ENCODE assay signal across 21 mouse cellular contexts in the genomic region with DNA sequence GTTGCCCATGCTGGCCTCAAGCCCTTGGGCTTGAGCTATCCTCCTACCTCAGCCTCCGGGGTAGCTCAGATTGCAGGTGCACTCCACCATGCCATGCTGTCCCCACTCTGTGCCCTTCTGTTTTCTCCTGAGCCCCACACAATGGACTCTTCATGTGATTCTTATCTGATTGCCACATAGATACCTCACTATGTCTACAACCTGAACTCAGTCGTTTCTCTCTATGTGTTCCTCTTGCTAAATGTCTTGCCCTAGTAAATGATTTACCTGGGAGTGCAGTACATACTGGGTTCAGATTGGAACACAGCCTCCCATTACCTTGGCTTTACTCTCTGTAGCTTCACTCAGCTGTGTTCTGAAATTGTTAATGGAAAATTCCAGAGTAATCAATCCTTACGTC. TPM values are rescaled to one million over a fixed set of nuclear protein-coding genes. Genes with fewer than 3 reads are reported as not detected.
DNase-seq lines count a peak whose midpoint lies in the region; ATAC-seq and TF ChIP-seq lines count a peak whose summit lies in the region.
"Had no signal": no experiment of that assay in that cellular context is flagged by ENCODE, and none has a peak within 500 bp of the region (broad histone marks: within the 10 kb centered on the region; RNA-seq: fewer than 3 reads in every experiment).

No protein-coding gene starts in this region.

- peaks cover 4% of the 10 kb centered on the region; the same call in 1 of the 2 replicates for H3K36me3 ChIP-seq in lung, postnatal 0 days (ENCODE audit: insufficient read depth, low read length)
- H3K36me3 ChIP-seq in liver, embryonic 12.5 days, result peaks cover 15% of the 10 kb centered on the region; the same call in 1 of the 2 replicates
- H3K36me3 ChIP-seq in stomach, embryonic 16.5 days (ENCODE audit: control insufficient read depth, insufficient read depth, low read length), result peaks cover 8% of the 10 kb centered on the region; the same call in 1 of the 2 replicates

- H3K9me3 ChIP-seq in lung, postnatal 0 days (ENCODE audit: low read length), result no peaks in the 10 kb centered on the region
- H3K9me3 ChIP-seq in liver, embryonic 12.5 days (replicated peaks), result no peaks in the 10 kb centered on the region
- H3K9me3 ChIP-seq in stomach, embryonic 16.5 days (replicated peaks; ENCODE audit: control insufficient read depth, low read length), result no peaks in the 10 kb centered on the region
- H3K9me3 ChIP-seq: embryonic facial prominence, embryonic 12.5 days; forebrain, embryonic 13.5 days; heart, embryonic 15.5 days had no signal

- WGBS in lung, postnatal 0 days, result 64% methylated on average over 3 of the region's 3 CpGs
- 64% methylated on average over 3 of the region's 3 CpGs for WGBS in liver, embryonic 12.5 days (ENCODE audit: insufficient replicate concordance)
- WGBS in stomach, embryonic 16.5 days, result 66% methylated on average over 3 of the region's 3 CpGs

- peak; percentile 71 for ATAC-seq in lung, postnatal 0 days
- ATAC-seq in liver, embryonic 12.5 days, result peak; percentile 70
- peak; percentile 44; the same call in 1 of the 2 replicates for ATAC-seq in stomach, embryonic 16.5 days (ENCODE audit: insufficient read depth, low FRiP score)
- ATAC-seq: forebrain, embryonic 13.5 days; hindbrain, embryonic 16.5 days; midbrain, embryonic 16.5 days had no signal

- intact Hi-C loops in left cerebral cortex, postnatal 14 days (cut with DNase I), result loop anchor here (10.0 kb wide), 1 partner anchor 290 kb away; the partner anchor contains the start of gene Slc22a23

- no peak for TF ChIP-seq EP300 in lung, postnatal 0 days (IDR thresholded peaks at IDR 0.05)

- H3K9ac ChIP-seq in lung, postnatal 0 days (replicated peaks; ENCODE audit: low read depth), result no peak overlapping the region
- no peak overlapping the region for H3K9ac ChIP-seq in liver, embryonic 12.5 days
- no peak overlapping the region for H3K9ac ChIP-seq in stomach, embryonic 16.5 days (ENCODE audit: low read length)
- H3K9ac ChIP-seq: embryonic facial prominence, embryonic 12.5 days; forebrain, embryonic 13.5 days; heart, embryonic 15.5 days had no signal

- no peaks in the 10 kb centered on the region for H3K27me3 ChIP-seq in lung, postnatal 0 days (replicated peaks; ENCODE audit: insufficient read depth, low read length)
- no peaks in the 10 kb centered on the region for H3K27me3 ChIP-seq in liver, embryonic 12.5 days (replicated peaks)
- no peaks in the 10 kb centered on the region for H3K27me3 ChIP-seq in stomach, embryonic 16.5 days (ENCODE audit: control insufficient read depth, insufficient read depth, low read length)
- H3K27me3 ChIP-seq: embryonic facial prominence, embryonic 12.5 days; forebrain, embryonic 13.5 days; heart, embryonic 15.5 days had no signal

- peak; percentile 24 for DNase-seq in kidney, adult 11 months
- DNase-seq in kidney, adult 18-20 months, result no peak
- DNase-seq in lung, postnatal 0 days (ENCODE audit: low spot score), result peak; percentile 74
- no peak for DNase-seq in lung, postnatal 10 days
- DNase-seq in adrenal gland, adult 8-10 months, result no peak
- DNase-seq in left cerebral cortex, postnatal 14 days (ENCODE audit: low spot score in 2 of 2), result no peak
- DNase-seq: cerebellum, adult 9-10 months; gastrocnemius, postnatal 14 days; heart, adult 2 months; heart, postnatal 4 days; layer of hippocampus, adult 9-11 months; thymus, postnatal 25 days had no signal

- no peaks in the 10 kb centered on the region for H3K4me1 ChIP-seq in lung, postnatal 0 days (ENCODE audit: insufficient read depth, low read depth, low read length)
- no peaks in the 10 kb centered on the region for H3K4me1 ChIP-seq in liver, embryonic 12.5 days
- H3K4me1 ChIP-seq in stomach, embryonic 16.5 days (ENCODE audit: control insufficient read depth, insufficient read depth, low read length), result no peaks in the 10 kb centered on the region
- H3K4me1 ChIP-seq: embryonic facial prominence, embryonic 12.5 days; forebrain, embryonic 13.5 days; heart, embryonic 15.5 days had no signal

- H3K27ac ChIP-seq in lung, postnatal 0 days (ENCODE audit: low read length), result peak overlapping the region; percentile 64; the same call in 1 of the 2 replicates
- H3K27ac ChIP-seq in liver, embryonic 12.5 days, result peak overlapping the region; percentile 66
- no peak overlapping the region for H3K27ac ChIP-seq in stomach, embryonic 16.5 days (ENCODE audit: low read length)
- H3K27ac ChIP-seq: embryonic facial prominence, embryonic 12.5 days; forebrain, embryonic 13.5 days; heart, adult 2 months; heart, embryonic 15.5 days; left cerebral cortex, adult 2 months had no signal

- TF ChIP-seq CTCF in lung, postnatal 0 days (IDR thresholded peaks at IDR 0.05), result no peak

- H3K4me3 ChIP-seq in lung, postnatal 0 days (ENCODE audit: low read depth, low read length), result no peak overlapping the region
- H3K4me3 ChIP-seq in liver, embryonic 12.5 days, result no peak overlapping the region
- no peak overlapping the region for H3K4me3 ChIP-seq in stomach, embryonic 16.5 days (replicated peaks; ENCODE audit: low read length)
- H3K4me3 ChIP-seq: embryonic facial prominence, embryonic 12.5 days; erythroblast, embryonic 14.5 days; forebrain, embryonic 13.5 days; heart, adult 2 months; heart, embryonic 15.5 days; left cerebral cortex, adult 2 months had no signal

- H3K4me2 ChIP-seq in lung, postnatal 0 days (replicated peaks; ENCODE audit: low read depth, low read length), result no peak overlapping the region
- H3K4me2 ChIP-seq in liver, embryonic 12.5 days, result no peak overlapping the region
- H3K4me2 ChIP-seq in stomach, embryonic 16.5 days (ENCODE audit: low read depth, low read length), result no peak overlapping the region
- H3K4me2 ChIP-seq: embryonic facial prominence, embryonic 12.5 days; forebrain, embryonic 13.5 days; heart, embryonic 15.5 days had no signal

RNA-seq across cellular contexts. Expression of gene Bphl, which starts 17.6 kb away (rescaled TPM):
- 55.3 and 70.4 TPM in 2 replicates for polyA plus RNA-seq in lung, postnatal 0 days (2015; fragmentation: Nextera tagmentation; extraction: Ambion mirVana)
- polyA plus RNA-seq in liver, embryonic 12.5 days (2016; fragmentation: Nextera tagmentation; extraction: Ambion mirVana), result 29.2 and 29.3 TPM in 2 replicates
- 48.9 and 49.8 TPM in 2 replicates for polyA plus RNA-seq in stomach, embryonic 16.5 days (2015; fragmentation: Nextera tagmentation; extraction: Ambion mirVana)
- total RNA-seq in adrenal gland, adult 8-10 months (2022), result 100 to 1,000 TPM in 2 of 4 experiments, 10 to 100 TPM in 2; 91.3 to 124 (median 102) TPM
- 10 to 100 TPM; 33.7 to 38.3 TPM for total RNA-seq in left cerebral cortex, postnatal 14 days (2021)

RNA-seq across cellular contexts. Expression of gene Tubb2a, which starts 22.8 kb away (rescaled TPM):
- 152 and 167 TPM in 2 replicates for polyA plus RNA-seq in lung, postnatal 0 days (2015; fragmentation: Nextera tagmentation; extraction: Ambion mirVana)
- 67.3 and 68.1 TPM in 2 replicates for polyA plus RNA-seq in liver, embryonic 12.5 days (2016; fragmentation: Nextera tagmentation; extraction: Ambion mirVana)
- 221 and 243 TPM in 2 replicates for polyA plus RNA-seq in stomach, embryonic 16.5 days (2015; fragmentation: Nextera tagmentation; extraction: Ambion mirVana)
- total RNA-seq in adrenal gland, adult 8-10 months (2022), result 10 to 100 TPM; 21.4 to 34.1 (median 28.2) TPM
- 1,000 to 10,000 TPM; 1,973 to 2,002 TPM for total RNA-seq in left cerebral cortex, postnatal 14 days (2021)

RNA-seq across cellular contexts. Expression of gene Serpinb6a, which starts 52.4 kb away (rescaled TPM):
- polyA plus RNA-seq in lung, postnatal 0 days (2015; fragmentation: Nextera tagmentation; extraction: Ambion mirVana), result 94.5 and 94.8 TPM in 2 replicates
- polyA plus RNA-seq in liver, embryonic 12.5 days (2016; fragmentation: Nextera tagmentation; extraction: Ambion mirVana), result 12.7 and 12.9 TPM in 2 replicates
- polyA plus RNA-seq in stomach, embryonic 16.5 days (2015; fragmentation: Nextera tagmentation; extraction: Ambion mirVana), result 66.4 and 75.2 TPM in 2 replicates
- 100 to 1,000 TPM; 448 to 750 (median 575) TPM for total RNA-seq in adrenal gland, adult 8-10 months (2022)
- 10 to 100 TPM; 35.2 to 39.3 TPM for total RNA-seq in left cerebral cortex, postnatal 14 days (2021)

RNA-seq across cellular contexts. Expression of gene Ripk1, which starts 52.8 kb away (rescaled TPM):
- 17.7 and 21.2 TPM in 2 replicates for polyA plus RNA-seq in lung, postnatal 0 days (2015; fragmentation: Nextera tagmentation; extraction: Ambion mirVana)
- polyA plus RNA-seq in liver, embryonic 12.5 days (2016; fragmentation: Nextera tagmentation; extraction: Ambion mirVana), result 19.6 and 20.2 TPM in 2 replicates
- 17.8 TPM in 2 replicates for polyA plus RNA-seq in stomach, embryonic 16.5 days (2015; fragmentation: Nextera tagmentation; extraction: Ambion mirVana)
- total RNA-seq in adrenal gland, adult 8-10 months (2022), result 10 to 100 TPM; 28.2 to 33.1 (median 31.6) TPM
- total RNA-seq in left cerebral cortex, postnatal 14 days (2021), result 1 to 10 TPM; 6.2 to 8.1 TPM

Comparison
In these comparisons a context has a peak if more than half of its experiments do, and no peak if none do; other contexts are left out.
1. DNase-seq: peak in kidney, adult 11 months (single experiment) and lung, postnatal 0 days (single experiment); none in kidney, adult 18-20 months (single experiment), lung, postnatal 10 days (single experiment), adrenal gland, adult 8-10 months (single experiment) and left cerebral cortex, postnatal 14 days (0 of 2).
2. Peak in every context shown above with its lines, with median percentiles within 50 percentile points of each other: ATAC-seq.